Mouse (Mus musculus) layer of hippocampus, adult 8-10 months (tissue): ENCODE results near the gene 6820408C15Rik. TPM values are rescaled to one million over a fixed set of nuclear protein-coding genes. Genes with fewer than 3 reads are reported as not detected.
A peak's percentile ranks its signal among the peaks of the same experiment; 100 is the strongest.
"Not testable (repeated sequence)": the region's sequence is repeated elsewhere in the genome, so short reads cannot be mapped to it uniquely, and the experiment has no call there.

Source experiments
- DNase-seq, 2 experiments: peaks; one replicate each; pipeline ENCODE4 v3.0.0; 2022; ENCODE audit warnings: low spot score in 2 of 2
- total RNA-seq, 4 experiments: library from RNA; stranded (reverse); gene quantifications; 2 replicates each; pipeline ENCODE4 v1.2.4; 2022

Gene 6820408C15Rik
- total RNA-seq, 4 experiments from 2014 or later = 2.5 to 3.9 (median 3.0) TPM

- DNase-seq = peak; percentile 74 to 75
Measured at GRCm38 (mm10) chr2:152410971-152411371, 4.4 kb upstream of the 6820408C15Rik start.

- DNase-seq = no peak
Measured at GRCm38 (mm10) chr2:152411471-152411870, 3.9 kb upstream of the 6820408C15Rik start.

GRCm38 (mm10) chr2:152412526-152413157, 2.7 kb upstream of the 6820408C15Rik start:
- DNase-seq = no peak

- DNase-seq = no peak
Measured at GRCm38 (mm10) chr2:152413158-152413764, 2.1 kb upstream of the 6820408C15Rik start.

- peak in 1 of 2 experiments; percentile 31 for DNase-seq
Measured at GRCm38 (mm10) chr2:152413765-152414584, 1.4 kb upstream of the 6820408C15Rik start.

- peak; percentile 85 to 86 for DNase-seq
Measured at GRCm38 (mm10) chr2:152414591-152415165, 709 bp upstream of the 6820408C15Rik start, which contains the start of gene Zcchc3. TSS of gene Zcchc3 (minus strand) at chr2:152415027.

GRCm38 (mm10) chr2:152415786-152416185, 399 bp downstream of the 6820408C15Rik start:
- DNase-seq = no peak

- peak in 1 of 2 experiments; percentile 28 for DNase-seq
Measured at GRCm38 (mm10) chr2:152427493-152427892, 12.1 kb downstream of the 6820408C15Rik start.

GRCm38 (mm10) chr2:152428481-152428880, 13.1 kb downstream of the 6820408C15Rik start:
- DNase-seq = not testable (repeated sequence)

GRCm38 (mm10) chr2:152436405-152436901, 21.1 kb downstream of the 6820408C15Rik start:
- DNase-seq = no peak

- DNase-seq = peak; percentile 61 to 82
Measured at GRCm38 (mm10) chr2:152436983-152437860, 21.8 kb downstream of the 6820408C15Rik start.

GRCm38 (mm10) chr2:152438963-152439362, 23.6 kb downstream of the 6820408C15Rik start:
- no peak for DNase-seq

- no peak for DNase-seq
Measured at GRCm38 (mm10) chr2:152439833-152440232, 24.4 kb downstream of the 6820408C15Rik start.

GRCm38 (mm10) chr2:152442322-152442721, 26.9 kb downstream of the 6820408C15Rik start:
- DNase-seq = no peak

- peak in 1 of 2 experiments; percentile 49 for DNase-seq
Measured at GRCm38 (mm10) chr2:152443281-152443680, 27.9 kb downstream of the 6820408C15Rik start.

- DNase-seq = no peak
Measured at GRCm38 (mm10) chr2:152446642-152447041, 31.3 kb downstream of the 6820408C15Rik start.

GRCm38 (mm10) chr2:152447461-152447860, 32.1 kb downstream of the 6820408C15Rik start:
- no peak for DNase-seq

GRCm38 (mm10) chr2:152450241-152450640, 34.9 kb downstream of the 6820408C15Rik start:
- peak in 1 of 2 experiments; percentile 71 for DNase-seq

GRCm38 (mm10) chr2:152452101-152452781, 36.9 kb downstream of the 6820408C15Rik start:
- DNase-seq = no peak

- no peak for DNase-seq
Measured at GRCm38 (mm10) chr2:152459241-152459640, 43.9 kb downstream of the 6820408C15Rik start.
